Mouse (Mus musculus): ENCODE results near the gene Primpol.

GRCm38 (mm10) chr8:46570673-46571072, 46.3 kb downstream of the Primpol start:
- TF ChIP-seq CTCF (conservative IDR thresholded peaks at IDR 0.05; ENCODE audit: low read length) (no peak), NANOG (IDR thresholded peaks at IDR 0.05; ENCODE audit: borderline replicate concordance, low read length) (no peak)

All from E14TG2a.4 (cell line).